Mouse (Mus musculus): ENCODE measurements around the gene Crk.

GRCm38 (mm10) chr11:75713949-75714348 lies 34.9 kb downstream of the Crk start:
- TF ChIP-seq CTCF (IDR thresholded peaks at IDR 0.05; ENCODE audit: extremely low read depth, insufficient read depth, insufficient read length, insufficient replicate concordance) (no peak), POLR2A (IDR thresholded peaks at IDR 0.05; ENCODE audit: low read depth, low read length) (no peak)

Measured in spleen, adult 2 months (tissue).